Mouse (Mus musculus) neural tube, embryonic 14.5 days (tissue): ENCODE measurements around the gene Trpc1. TPM values are rescaled to one million over a fixed set of nuclear protein-coding genes. Genes with fewer than 3 reads are reported as not detected.

Source experiments
- ATAC-seq: fragments of 200-750 bp; cut with Nextera tagmentation; 2 replicates; pipeline ENCODE4 v1.8.0; 2017; ENCODE audit warnings: low read depth, mild to moderate bottlenecking, moderate TSS enrichment, moderate library complexity
- H3K27ac ChIP-seq: fragments of 300-500 bp; sonication (generic); 2 replicates; pipeline ENCODE4 v1.5.1; 2014; ENCODE audit warnings: low read depth, mild to moderate bottlenecking, control low read depth, low read length, moderate library complexity, mixed read lengths
- H3K27me3 ChIP-seq: fragments of 300-500 bp; sonication (generic); 2 replicates; pipeline ENCODE4 v1.6.1; 2014; ENCODE audit warnings: low read length; ENCODE audit not compliant: control insufficient read depth, insufficient read depth
- H3K36me3 ChIP-seq: fragments of 300-500 bp; sonication (generic); 2 replicates; pipeline ENCODE4 v1.6.1; 2014; ENCODE audit warnings: low read length, mixed read lengths; ENCODE audit not compliant: control insufficient read depth, insufficient read depth
- H3K4me1 ChIP-seq: fragments of 300-500 bp; sonication (generic); 2 replicates; pipeline ENCODE4 v1.6.1; 2014; ENCODE audit warnings: low read length; ENCODE audit not compliant: control insufficient read depth, insufficient read depth
- H3K4me2 ChIP-seq: fragments of 300-500 bp; sonication (generic); 2 replicates; pipeline ENCODE4 v1.6.1; 2014; ENCODE audit warnings: mild to moderate bottlenecking, low read depth, low read length, control low read depth
- H3K4me3 ChIP-seq: fragments of 300-500 bp; sonication (generic); 2 replicates; pipeline ENCODE4 v1.5.1; 2014; ENCODE audit warnings: low read depth, low read length, control low read depth, mixed read lengths
- H3K9ac ChIP-seq: fragments of 300-500 bp; sonication (generic); replicated peaks from 2 replicates; pipeline ENCODE4 v1.6.1; 2014; ENCODE audit warnings: low read depth, mild to moderate bottlenecking, control low read depth, low read length, mixed read lengths
- H3K9me3 ChIP-seq: fragments of 300-500 bp; sonication (generic); 2 replicates; pipeline ENCODE4 v1.6.1; 2016; ENCODE audit warnings: low read length; ENCODE audit not compliant: control insufficient read depth
- WGBS: fragments of 180-500 bp; shearing (Covaris S2); extraction: QIAGEN DNeasy Blood & Tissue Kit; methylation state at CpG from one replicate; pipeline ENCODE4 v1.1.7; 2014; 5-methylcytosine and 5-hydroxymethylcytosine counted together
- polyA plus RNA-seq: library from polyadenylated mRNA; unstranded; fragments of >200 nt; fragmentation: Nextera tagmentation; extraction: Ambion mirVana; gene quantifications from 2 replicates; pipeline ENCODE4 v1.2.1, GENCODE M21; 2014

Gene Trpc1
- polyA plus RNA-seq, 1 experiment from 2014 or later = 13.5 TPM

- no peaks in the 10 kb centered on the region for H3K4me1 ChIP-seq
- H3K27me3 ChIP-seq = no peaks in the 10 kb centered on the region
- no peaks in the 10 kb centered on the region for H3K36me3 ChIP-seq
- peak; percentile 71 for ATAC-seq
- H3K27ac ChIP-seq = no peak overlapping the region
- WGBS = 28% methylated on average over 9 of the region's 9 CpGs
- no peaks in the 10 kb centered on the region for H3K9me3 ChIP-seq
- no peak overlapping the region for H3K4me3 ChIP-seq
- no peak overlapping the region for H3K4me2 ChIP-seq
- H3K9ac ChIP-seq = no peak overlapping the region
These were observed 82.3 kb downstream of the Trpc1 start for GRCm38 (mm10) chr9:95667836-95668235.

GRCm38 (mm10) chr9:95665835-95666234 is 84.3 kb downstream of the Trpc1 start:
- Histone ChIP-seq H3K9me3 (no peaks in the 10 kb centered on the region), H3K4me2 (no peak overlapping the region), H3K27ac (no peak overlapping the region), H3K27me3 (no peaks in the 10 kb centered on the region), H3K36me3 (no peaks in the 10 kb centered on the region), H3K9ac (no peak overlapping the region), H3K4me3 (no peak overlapping the region), H3K4me1 (no peaks in the 10 kb centered on the region)
- ATAC-seq = no peak
- 79% methylated on average over 6 of the region's 6 CpGs for WGBS

GRCm38 (mm10) chr9:95664290-95664989 is 85.7 kb downstream of the Trpc1 start:
- Histone ChIP-seq H3K4me2 (no peak overlapping the region), H3K36me3 (no peaks in the 10 kb centered on the region), H3K9me3 (no peaks in the 10 kb centered on the region), H3K4me3 (no peak overlapping the region), H3K27me3 (no peaks in the 10 kb centered on the region), H3K4me1 (no peaks in the 10 kb centered on the region), H3K27ac (no peak overlapping the region), H3K9ac (no peak overlapping the region)
- peak; percentile 62; the same call in 1 of the 2 replicates for ATAC-seq
- 48% methylated on average over 10 of the region's 10 CpGs for WGBS

- H3K27ac ChIP-seq = no peak overlapping the region
- H3K9ac ChIP-seq = no peak overlapping the region
- no peaks in the 10 kb centered on the region for H3K9me3 ChIP-seq
- H3K27me3 ChIP-seq = no peaks in the 10 kb centered on the region
- WGBS = 91% methylated on average over 2 of the region's 2 CpGs
- no peak overlapping the region for H3K4me2 ChIP-seq
- no peak overlapping the region for H3K4me3 ChIP-seq
- H3K4me1 ChIP-seq = no peaks in the 10 kb centered on the region
- no peak for ATAC-seq
- H3K36me3 ChIP-seq = no peaks in the 10 kb centered on the region
These were observed 92.2 kb downstream of the Trpc1 start for GRCm38 (mm10) chr9:95657941-95658340.

Other genes with a start within 250 kb of the Trpc1 start
- gene U2surp, start 238.4 kb downstream of the Trpc1 start, polyA plus RNA-seq = 135 and 146 TPM in 2 replicates
- 8.1 and 9.3 TPM in 2 replicates for gene Paqr9, start 190.7 kb downstream of the Trpc1 start, polyA plus RNA-seq
- gene Pcolce2, start 112.8 kb downstream of the Trpc1 start, polyA plus RNA-seq = 1.7 and 2.8 TPM in 2 replicates
- gene Pls1, start 94.9 kb upstream of the Trpc1 start, polyA plus RNA-seq = 1.3 and 3.5 TPM in 2 replicates
- 18.3 and 19.3 TPM in 2 replicates for gene Atr, start 107.2 kb upstream of the Trpc1 start, polyA plus RNA-seq
- 20.5 and 28.5 TPM in 2 replicates for gene Xrn1, start 204.4 kb upstream of the Trpc1 start, polyA plus RNA-seq